Mouse (Mus musculus) intestine, embryonic 15.5 days (tissue): ENCODE data around the gene Sema3g. TPM values are rescaled to one million over a fixed set of nuclear protein-coding genes. Genes with fewer than 3 reads are reported as not detected.

ENCODE experiments used
- ATAC-seq: fragments of 200-750 bp; cut with Nextera tagmentation; 2 replicates; pipeline ENCODE4 v1.8.0; 2017; ENCODE audit warnings: moderate TSS enrichment, moderate library complexity
- H3K27ac ChIP-seq: fragments of 300-500 bp; sonication (generic); 2 replicates; pipeline ENCODE4 v1.5.1; 2015; ENCODE audit warnings: mild to moderate bottlenecking, inconsistent platforms
- H3K27me3 ChIP-seq: fragments of 300-500 bp; sonication (generic); replicated peaks from 2 replicates; pipeline ENCODE4 v1.6.1; 2015; ENCODE audit warnings: inconsistent platforms
- H3K36me3 ChIP-seq: fragments of 300-500 bp; sonication (generic); 2 replicates; pipeline ENCODE4 v1.6.1; 2015; ENCODE audit warnings: inconsistent platforms
- H3K4me1 ChIP-seq: fragments of 300-500 bp; sonication (generic); replicated peaks from 2 replicates; pipeline ENCODE4 v1.6.1; 2015; ENCODE audit warnings: inconsistent platforms
- H3K4me2 ChIP-seq: fragments of 300-500 bp; sonication (generic); replicated peaks from 2 replicates; pipeline ENCODE4 v1.6.1; 2015; ENCODE audit warnings: mild to moderate bottlenecking, inconsistent platforms
- H3K4me3 ChIP-seq: fragments of 300-500 bp; sonication (generic); replicated peaks from 2 replicates; pipeline ENCODE4 v1.5.1; 2015; ENCODE audit warnings: inconsistent platforms
- H3K9ac ChIP-seq: fragments of 300-500 bp; sonication (generic); 2 replicates; pipeline ENCODE4 v1.6.1; 2015; ENCODE audit warnings: inconsistent platforms
- H3K9me3 ChIP-seq: fragments of 300-500 bp; sonication (generic); 2 replicates; pipeline ENCODE4 v1.6.1; 2016; ENCODE audit warnings: inconsistent platforms
- whole genome bisulfite sequencing: fragments of 180-500 bp; shearing (Covaris S2); methylation state at CpG from one replicate; pipeline ENCODE4 v1.1.7; 2015; 5-methylcytosine and 5-hydroxymethylcytosine counted together
- polyA plus RNA-seq: library from polyadenylated mRNA; unstranded; fragments of >200 nt; fragmentation: Nextera tagmentation; extraction: Ambion mirVana; gene quantifications from 2 replicates; pipeline ENCODE4 v1.2.1, GENCODE M21; 2015

The Sema3g gene
- polyA plus RNA-seq, 1 experiment from 2014 or later = 0.96 TPM

GRCm38 (mm10) chr14:31197547-31198516 is 19.8 kb upstream of the Sema3g start:
- no peaks in the 10 kb centered on the region for H3K9me3 ChIP-seq
- ATAC-seq = 0 out of 2 replicates have a peak, but pooled peaks have one; percentile 39
- H3K9ac ChIP-seq = no peak overlapping the region
- H3K27ac ChIP-seq = no peak overlapping the region
- H3K4me1 ChIP-seq = 0 out of 2 replicates have a peak, but pooled peaks cover 11% of the 10 kb centered on the region
- H3K4me3 ChIP-seq = no peak overlapping the region
- 73% methylated on average over 16 of the region's 16 CpGs for WGBS
- no peak overlapping the region for H3K4me2 ChIP-seq
- H3K27me3 ChIP-seq = no peaks in the 10 kb centered on the region
- peaks cover 30% of the 10 kb centered on the region for H3K36me3 ChIP-seq

DNA sequence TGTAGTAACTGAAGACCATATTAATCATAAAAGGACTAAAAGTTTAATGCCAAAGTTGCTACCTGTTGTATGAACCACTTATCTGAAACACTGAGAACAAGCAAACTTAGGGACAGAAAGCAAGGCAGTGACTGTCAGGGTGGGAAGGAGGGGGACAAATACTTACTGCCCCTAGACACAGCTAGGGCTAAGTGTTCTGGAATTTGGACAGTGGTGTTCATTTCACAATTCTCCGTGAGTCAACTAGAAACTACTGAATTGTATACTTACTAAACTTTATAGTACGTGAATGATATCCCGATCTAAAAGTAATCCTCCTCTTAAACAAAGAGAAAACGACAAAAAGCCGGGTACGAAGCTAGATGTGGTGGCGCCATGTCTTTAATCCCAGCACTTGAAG is 18.1 kb upstream of the Sema3g start:
- Histone ChIP-seq H3K9ac (no peak overlapping the region), H3K36me3 (peaks cover 34% of the 10 kb centered on the region), H3K4me3 (no peak overlapping the region), H3K9me3 (no peaks in the 10 kb centered on the region), H3K4me1 (peaks cover 13% of the 10 kb centered on the region), H3K27ac (no peak overlapping the region), H3K4me2 (no peak overlapping the region), H3K27me3 (no peaks in the 10 kb centered on the region)
- no peak for ATAC-seq
- 91% methylated on average over 7 of the region's 7 CpGs for WGBS

DNA sequence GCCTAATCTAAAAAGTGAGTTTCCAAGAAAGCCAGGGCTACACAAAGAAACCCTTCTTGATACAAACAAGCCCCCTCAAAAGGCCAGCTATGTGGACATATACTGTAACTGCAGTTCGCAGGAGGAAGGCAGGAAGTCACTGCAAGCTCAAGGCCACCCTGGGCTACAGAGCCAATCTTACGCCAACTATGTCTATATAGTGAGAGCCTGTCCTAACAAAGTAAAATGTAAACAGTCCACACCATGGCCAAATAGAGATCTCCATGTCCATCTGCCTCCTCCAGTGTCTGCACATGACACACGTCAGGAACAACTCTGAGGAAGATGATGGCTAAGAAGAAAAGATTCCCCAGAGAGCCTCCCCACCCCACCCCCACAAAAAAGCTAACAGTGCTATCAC is 17.6 kb upstream of the Sema3g start:
- Histone ChIP-seq H3K9me3 (no peaks in the 10 kb centered on the region), H3K4me2 (no peak overlapping the region), H3K4me1 (peaks cover 17% of the 10 kb centered on the region), H3K9ac (no peak overlapping the region), H3K4me3 (no peak overlapping the region), H3K27ac (no peak overlapping the region), H3K27me3 (no peaks in the 10 kb centered on the region), H3K36me3 (peaks cover 34% of the 10 kb centered on the region)
- 76% methylated on average over 3 of the region's 3 CpGs for WGBS
- ATAC-seq = no peak

DNA sequence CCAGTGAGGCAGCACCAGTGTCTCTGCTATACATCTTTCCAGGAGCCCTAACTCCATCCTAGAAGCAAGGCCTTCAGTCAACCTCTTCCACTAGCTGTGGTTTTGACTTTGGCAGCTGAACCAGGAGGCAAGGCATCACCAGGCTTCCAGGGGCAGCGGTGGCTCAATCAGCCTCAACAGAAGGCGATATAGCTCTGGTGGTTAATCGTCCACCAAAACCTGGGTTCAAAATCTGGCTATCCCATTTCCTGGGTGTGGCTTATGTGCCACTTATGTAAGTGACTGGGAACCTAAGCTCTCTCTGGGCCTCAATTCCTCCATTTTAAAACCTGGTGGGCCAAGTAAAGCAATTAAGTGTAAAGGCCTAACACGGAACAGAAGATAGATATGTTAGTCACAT is 12.8 kb upstream of the Sema3g start:
- peak overlapping the region; percentile 88 for H3K4me2 ChIP-seq
- H3K4me1 ChIP-seq = peaks cover 12% of the 10 kb centered on the region
- H3K4me3 ChIP-seq = peak overlapping the region; percentile 77
- no peak for ATAC-seq
- WGBS = 54% methylated on average over 4 of the region's 4 CpGs
- no peaks in the 10 kb centered on the region for H3K27me3 ChIP-seq
- peak overlapping the region; percentile 92; the same call in 1 of the 2 replicates for H3K27ac ChIP-seq
- no peaks in the 10 kb centered on the region for H3K9me3 ChIP-seq
- peaks cover 30% of the 10 kb centered on the region; the same call in 1 of the 2 replicates for H3K36me3 ChIP-seq
- peak overlapping the region; percentile 95 for H3K9ac ChIP-seq

DNA sequence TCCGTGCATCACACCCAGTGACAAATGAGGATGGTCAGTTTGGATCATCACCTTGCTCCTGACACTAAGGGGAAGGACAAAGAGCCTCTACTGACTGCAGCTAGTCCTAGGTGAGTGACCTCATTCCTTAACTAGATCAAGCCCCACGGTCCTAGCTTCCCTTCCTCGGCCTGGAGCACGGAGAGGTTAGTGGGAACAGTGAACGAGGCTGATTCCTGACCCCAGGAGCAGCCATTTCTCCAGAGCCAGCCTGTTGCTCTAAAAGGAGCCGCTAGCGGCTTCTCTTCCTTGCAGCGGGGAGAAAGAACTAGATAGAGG is 12.5 kb upstream of the Sema3g start:
- peak; percentile 23 for ATAC-seq

GRCm38 (mm10) chr14:31205562-31206467 is 11.8 kb upstream of the Sema3g start:
- Histone ChIP-seq H3K4me1 (peaks cover 12% of the 10 kb centered on the region), H3K4me3 (peak overlapping the region; percentile 77), H3K36me3 (peaks cover 25% of the 10 kb centered on the region; the same call in 1 of the 2 replicates), H3K9me3 (no peaks in the 10 kb centered on the region), H3K27ac (peak overlapping the region; percentile 92), H3K4me2 (peak overlapping the region; percentile 88), H3K27me3 (no peaks in the 10 kb centered on the region), H3K9ac (peak overlapping the region; percentile 95)
- peak; percentile 67 for ATAC-seq
- WGBS = 2% methylated on average over 39 of the region's 39 CpGs

More for the DNA sequence above, 12.5 kb upstream of the Sema3g start:
- Histone ChIP-seq H3K9me3 (no peaks in the 10 kb centered on the region), H3K27ac (peak overlapping the region; percentile 92), H3K36me3 (peaks cover 27% of the 10 kb centered on the region; the same call in 1 of the 2 replicates), H3K4me3 (peak overlapping the region; percentile 77), H3K4me1 (peaks cover 12% of the 10 kb centered on the region), H3K27me3 (no peaks in the 10 kb centered on the region), H3K9ac (peak overlapping the region; percentile 95), H3K4me2 (peak overlapping the region; percentile 88)
- WGBS = 8% methylated on average over 8 of the region's 8 CpGs

GRCm38 (mm10) chr14:31206472-31206981 is 11.1 kb upstream of the Sema3g start:
- ATAC-seq = peak; percentile 81
- H3K27ac ChIP-seq = peak overlapping the region; percentile 92
- under 1% methylated on average over 48 of the region's 48 CpGs for WGBS
- H3K4me3 ChIP-seq = peak overlapping the region; percentile 77
- peak overlapping the region; percentile 88 for H3K4me2 ChIP-seq
- H3K9ac ChIP-seq = peak overlapping the region; percentile 95
- H3K27me3 ChIP-seq = no peaks in the 10 kb centered on the region
- no peaks in the 10 kb centered on the region for H3K9me3 ChIP-seq
- peaks cover 22% of the 10 kb centered on the region; the same call in 1 of the 2 replicates for H3K36me3 ChIP-seq
- H3K4me1 ChIP-seq = peaks cover 12% of the 10 kb centered on the region

DNA sequence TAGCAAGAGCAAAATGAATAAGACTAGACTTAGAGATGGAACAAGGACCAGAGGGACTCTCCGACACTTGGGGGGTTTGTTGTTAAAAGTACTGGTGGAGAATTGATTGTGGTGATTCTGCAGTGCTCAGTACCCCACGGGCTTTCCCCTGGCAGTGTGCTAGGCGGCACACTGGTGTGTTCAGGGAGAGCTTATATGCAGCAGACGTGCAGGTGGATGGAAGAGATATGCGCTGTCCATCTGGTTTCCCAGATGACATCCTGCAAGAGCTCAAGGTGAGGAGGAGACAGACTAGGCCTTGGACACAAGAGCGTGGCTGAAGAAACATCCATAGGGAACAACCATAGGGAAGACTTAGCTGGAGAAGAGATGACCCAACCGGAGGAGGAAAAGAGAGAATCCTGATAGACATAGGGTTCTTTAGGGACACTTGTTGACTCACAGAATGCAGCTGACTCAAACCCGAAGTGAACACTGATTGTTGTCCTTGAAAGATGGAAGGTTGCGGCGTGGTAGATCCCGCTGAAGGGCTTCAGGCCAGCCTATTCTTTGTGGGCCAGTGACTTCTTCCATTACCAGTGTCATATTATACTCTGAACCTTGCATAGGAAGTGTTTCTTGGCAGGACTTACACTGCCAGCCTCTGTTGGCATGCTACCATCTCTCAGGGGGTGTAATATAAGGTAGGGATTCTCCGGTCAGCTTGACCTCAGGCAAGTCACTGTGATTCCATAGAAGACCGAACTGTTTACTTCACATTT is 10.4 kb upstream of the Sema3g start:
- Histone ChIP-seq H3K27me3 (no peaks in the 10 kb centered on the region), H3K36me3 (0 out of 2 replicates have a peak, but pooled peaks cover 15% of the 10 kb centered on the region), H3K27ac (0 out of 2 replicates have a peak overlapping the region, but pooled peaks have one; percentile 92), H3K4me1 (peaks cover 12% of the 10 kb centered on the region), H3K4me2 (peak overlapping the region; percentile 88), H3K9me3 (no peaks in the 10 kb centered on the region), H3K4me3 (peak overlapping the region; percentile 77), H3K9ac (peak overlapping the region; percentile 95; the same call in 1 of the 2 replicates)
- WGBS = 79% methylated on average over 13 of the region's 13 CpGs
- ATAC-seq = peak; percentile 26

DNA sequence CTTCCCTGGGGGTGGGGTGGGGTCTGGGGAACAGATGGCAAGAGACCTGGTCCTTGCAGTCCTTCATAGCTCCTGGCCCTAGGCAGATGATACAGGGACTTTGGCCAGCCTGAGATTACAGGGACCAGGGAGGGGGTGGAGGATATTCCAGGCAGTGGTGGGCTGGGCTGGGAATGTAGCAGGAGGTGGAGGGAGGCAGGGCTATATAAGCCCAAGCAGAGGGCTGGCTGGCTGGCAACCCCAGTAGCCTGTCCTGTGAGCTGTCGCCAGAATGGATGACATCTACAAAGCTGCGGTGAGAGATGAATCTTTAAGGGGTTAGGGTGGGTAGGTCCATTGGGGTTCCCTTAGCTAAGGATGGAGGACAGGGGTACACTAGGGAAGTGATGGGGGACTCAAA is 9.6 kb upstream of the Sema3g start, which contains the start of gene Tnnc1:
Tnnc1 (plus strand) TSS at position 229 of the 400 bp plus-strand sequence.
- no peak within 1 kb of the TSS for H3K4me3 ChIP-seq
- H3K9ac ChIP-seq = 0 out of 2 replicates have a peak within 1 kb of the TSS, but pooled peaks have one; percentile 95
- H3K4me1 ChIP-seq = peaks cover 18% of the 10 kb centered on the region
- no peak within 1 kb of the TSS for H3K27ac ChIP-seq
- WGBS = 58% methylated on average over 2 of the region's 2 CpGs
- H3K36me3 ChIP-seq = 0 out of 2 replicates have a peak, but pooled peaks cover 9% of the 10 kb centered on the region
- ATAC-seq = no peak
- H3K27me3 ChIP-seq = no peaks in the 10 kb centered on the region
- H3K4me2 ChIP-seq = peak within 1 kb of the TSS; percentile 88; the same call in 1 of the 2 replicates
- H3K9me3 ChIP-seq = no peaks in the 10 kb centered on the region

DNA sequence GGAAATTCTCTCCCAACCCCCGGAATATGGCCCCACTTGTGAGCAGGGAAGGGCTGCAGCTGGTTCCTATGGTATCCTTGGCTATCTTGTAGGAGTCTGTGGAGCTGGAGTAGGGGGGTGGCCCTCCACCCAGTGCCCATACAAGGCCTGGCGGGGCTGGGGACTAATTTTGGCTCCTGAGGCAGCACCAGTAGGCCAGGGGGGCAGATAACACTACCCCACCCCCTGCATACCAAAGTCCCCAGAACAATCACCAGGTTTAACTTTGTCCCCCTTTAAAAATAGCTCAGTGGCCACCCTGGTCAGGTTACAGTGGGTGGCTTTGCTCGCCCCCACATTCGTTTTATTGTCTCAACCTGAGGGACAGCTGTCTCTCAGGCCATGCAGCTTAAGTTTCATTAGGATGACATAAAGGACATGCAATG is 8.5 kb upstream of the Sema3g start:
- no peak for ATAC-seq
- no peak overlapping the region for H3K4me3 ChIP-seq
- H3K27ac ChIP-seq = no peak overlapping the region
- no peaks in the 10 kb centered on the region for H3K27me3 ChIP-seq
- H3K9ac ChIP-seq = no peak overlapping the region
- no peaks in the 10 kb centered on the region for H3K9me3 ChIP-seq
- 65% methylated on average over 4 of the region's 4 CpGs for WGBS
- H3K4me2 ChIP-seq = no peak overlapping the region
- no peaks in the 10 kb centered on the region for H3K36me3 ChIP-seq
- H3K4me1 ChIP-seq = peaks cover 18% of the 10 kb centered on the region

- H3K27ac ChIP-seq = no peak overlapping the region
- no peak for ATAC-seq
- no peaks in the 10 kb centered on the region for H3K36me3 ChIP-seq
- no peak overlapping the region for H3K4me3 ChIP-seq
- WGBS = 88% methylated on average over 6 of the region's 6 CpGs
- no peak overlapping the region for H3K4me2 ChIP-seq
- peaks cover 12% of the 10 kb centered on the region for H3K4me1 ChIP-seq
- H3K9ac ChIP-seq = no peak overlapping the region
- H3K27me3 ChIP-seq = no peaks in the 10 kb centered on the region
- H3K9me3 ChIP-seq = no peaks in the 10 kb centered on the region
These were observed 5.8 kb upstream of the Sema3g start for GRCm38 (mm10) chr14:31211854-31212253.
